Mouse (Mus musculus): ENCODE results near the gene Camk1d. TPM values are rescaled to one million over a fixed set of nuclear protein-coding genes. Genes with fewer than 3 reads are reported as not detected.

Gene Camk1d
- polyA plus RNA-seq, 1 experiment, result 13.2 TPM

- Histone ChIP-seq H3K4me1 (replicated peaks; ENCODE audit: control insufficient read depth, insufficient read depth, low read length) (no peaks in the 10 kb centered on the region; the same call in 1 of the 2 replicates), H3K27me3 (ENCODE audit: control insufficient read depth, insufficient read depth, low read length) (no peaks in the 10 kb centered on the region), H3K27ac (ENCODE audit: control insufficient read depth, insufficient read depth, low read length) (no peak overlapping the region), H3K4me3 (ENCODE audit: control insufficient read depth, insufficient read depth, low read length) (no peak overlapping the region), H3K36me3 (ENCODE audit: control insufficient read depth, insufficient read depth, low read length) (no peaks in the 10 kb centered on the region)
- TF ChIP-seq CTCF (IDR thresholded peaks at IDR 0.05; ENCODE audit: borderline replicate concordance, control insufficient read depth, extremely low read depth, insufficient read depth, low read length, poor library complexity), result no peak
- no peak for TF ChIP-seq POLR2A (IDR thresholded peaks at IDR 0.05; ENCODE audit: control insufficient read depth, extremely low read depth, insufficient read depth, low read length, poor library complexity)
- no peak for DNase-seq
- WGBS, result 100% methylated on average over 1 of the region's 1 CpGs
Measured at GRCm38 (mm10) chr2:5477525-5477924, 236.8 kb downstream of the Camk1d start.

- DNase-seq, result no peak
- Histone ChIP-seq H3K4me3 (ENCODE audit: control insufficient read depth, insufficient read depth, low read length) (no peak overlapping the region), H3K27ac (ENCODE audit: control insufficient read depth, insufficient read depth, low read length) (no peak overlapping the region), H3K4me1 (replicated peaks; ENCODE audit: control insufficient read depth, insufficient read depth, low read length) (no peaks in the 10 kb centered on the region), H3K36me3 (ENCODE audit: control insufficient read depth, insufficient read depth, low read length) (no peaks in the 10 kb centered on the region), H3K27me3 (ENCODE audit: control insufficient read depth, insufficient read depth, low read length) (no peaks in the 10 kb centered on the region)
- 99% methylated on average over 4 of the region's 4 CpGs for WGBS
- TF ChIP-seq CTCF (IDR thresholded peaks at IDR 0.05; ENCODE audit: borderline replicate concordance, control insufficient read depth, extremely low read depth, insufficient read depth, low read length, poor library complexity) (no peak), POLR2A (IDR thresholded peaks at IDR 0.05; ENCODE audit: control insufficient read depth, extremely low read depth, insufficient read depth, low read length, poor library complexity) (no peak)
Measured at GRCm38 (mm10) chr2:5469366-5469941, 244.9 kb downstream of the Camk1d start.

GRCm38 (mm10) chr2:5467537-5467936, 246.8 kb downstream of the Camk1d start:
- H3K36me3 ChIP-seq (ENCODE audit: control insufficient read depth, insufficient read depth, low read length), result no peaks in the 10 kb centered on the region
- H3K27me3 ChIP-seq (ENCODE audit: control insufficient read depth, insufficient read depth, low read length), result no peaks in the 10 kb centered on the region
- TF ChIP-seq CTCF (IDR thresholded peaks at IDR 0.05; ENCODE audit: borderline replicate concordance, control insufficient read depth, extremely low read depth, insufficient read depth, low read length, poor library complexity) (no peak), POLR2A (IDR thresholded peaks at IDR 0.05; ENCODE audit: control insufficient read depth, extremely low read depth, insufficient read depth, low read length, poor library complexity) (no peak)
- H3K27ac ChIP-seq (ENCODE audit: control insufficient read depth, insufficient read depth, low read length), result no peak overlapping the region
- no peaks in the 10 kb centered on the region for H3K4me1 ChIP-seq (replicated peaks; ENCODE audit: control insufficient read depth, insufficient read depth, low read length)
- no peak for DNase-seq
- no peak overlapping the region for H3K4me3 ChIP-seq (ENCODE audit: control insufficient read depth, insufficient read depth, low read length)
- 87% methylated on average over 2 of the region's 2 CpGs for WGBS

GRCm38 (mm10) chr2:5458671-5459235, 255.6 kb downstream of the Camk1d start:
- Histone ChIP-seq H3K4me3 (ENCODE audit: control insufficient read depth, insufficient read depth, low read length) (no peak overlapping the region), H3K36me3 (ENCODE audit: control insufficient read depth, insufficient read depth, low read length) (no peaks in the 10 kb centered on the region), H3K27me3 (ENCODE audit: control insufficient read depth, insufficient read depth, low read length) (no peaks in the 10 kb centered on the region), H3K27ac (ENCODE audit: control insufficient read depth, insufficient read depth, low read length) (no peak overlapping the region), H3K4me1 (replicated peaks; ENCODE audit: control insufficient read depth, insufficient read depth, low read length) (no peaks in the 10 kb centered on the region)
- DNase-seq, result no peak
- no peak for TF ChIP-seq CTCF (IDR thresholded peaks at IDR 0.05; ENCODE audit: borderline replicate concordance, control insufficient read depth, extremely low read depth, insufficient read depth, low read length, poor library complexity)
- no peak for TF ChIP-seq POLR2A (IDR thresholded peaks at IDR 0.05; ENCODE audit: control insufficient read depth, extremely low read depth, insufficient read depth, low read length, poor library complexity)
- 96% methylated on average over 16 of the region's 16 CpGs for WGBS

GRCm38 (mm10) chr2:5458075-5458494, 256.2 kb downstream of the Camk1d start:
- Histone ChIP-seq H3K27ac (ENCODE audit: control insufficient read depth, insufficient read depth, low read length) (no peak overlapping the region), H3K4me1 (replicated peaks; ENCODE audit: control insufficient read depth, insufficient read depth, low read length) (no peaks in the 10 kb centered on the region), H3K4me3 (ENCODE audit: control insufficient read depth, insufficient read depth, low read length) (no peak overlapping the region), H3K36me3 (ENCODE audit: control insufficient read depth, insufficient read depth, low read length) (no peaks in the 10 kb centered on the region), H3K27me3 (ENCODE audit: control insufficient read depth, insufficient read depth, low read length) (no peaks in the 10 kb centered on the region)
- no peak for TF ChIP-seq POLR2A (IDR thresholded peaks at IDR 0.05; ENCODE audit: control insufficient read depth, extremely low read depth, insufficient read depth, low read length, poor library complexity)
- 97% methylated on average over 5 of the region's 5 CpGs for WGBS
- DNase-seq, result no peak

GRCm38 (mm10) chr2:5456108-5456507, 258.2 kb downstream of the Camk1d start:
- no peak for DNase-seq
- no peaks in the 10 kb centered on the region for H3K27me3 ChIP-seq (ENCODE audit: control insufficient read depth, insufficient read depth, low read length)
- WGBS, result 96% methylated on average over 2 of the region's 2 CpGs
- H3K36me3 ChIP-seq (ENCODE audit: control insufficient read depth, insufficient read depth, low read length), result no peaks in the 10 kb centered on the region
- no peak overlapping the region for H3K27ac ChIP-seq (ENCODE audit: control insufficient read depth, insufficient read depth, low read length)
- no peaks in the 10 kb centered on the region for H3K4me1 ChIP-seq (replicated peaks; ENCODE audit: control insufficient read depth, insufficient read depth, low read length)
- TF ChIP-seq CTCF (IDR thresholded peaks at IDR 0.05; ENCODE audit: borderline replicate concordance, control insufficient read depth, extremely low read depth, insufficient read depth, low read length, poor library complexity) (no peak), POLR2A (IDR thresholded peaks at IDR 0.05; ENCODE audit: control insufficient read depth, extremely low read depth, insufficient read depth, low read length, poor library complexity) (no peak)
- H3K4me3 ChIP-seq (ENCODE audit: control insufficient read depth, insufficient read depth, low read length), result no peak overlapping the region

GRCm38 (mm10) chr2:5454830-5455229, 259.5 kb downstream of the Camk1d start:
- DNase-seq, result no peak
- no peak for TF ChIP-seq POLR2A (IDR thresholded peaks at IDR 0.05; ENCODE audit: control insufficient read depth, extremely low read depth, insufficient read depth, low read length, poor library complexity)
- no peak for TF ChIP-seq CTCF (IDR thresholded peaks at IDR 0.05; ENCODE audit: borderline replicate concordance, control insufficient read depth, extremely low read depth, insufficient read depth, low read length, poor library complexity)
- 91% methylated on average over 9 of the region's 9 CpGs for WGBS

More at GRCm38 (mm10) chr2:5454830-5455229, 259.5 kb downstream of the Camk1d start:
- H3K27ac ChIP-seq (ENCODE audit: control insufficient read depth, insufficient read depth, low read length), result no peak overlapping the region
- no peaks in the 10 kb centered on the region for H3K4me1 ChIP-seq (replicated peaks; ENCODE audit: control insufficient read depth, insufficient read depth, low read length)
- H3K27me3 ChIP-seq (ENCODE audit: control insufficient read depth, insufficient read depth, low read length), result no peaks in the 10 kb centered on the region
- H3K36me3 ChIP-seq (ENCODE audit: control insufficient read depth, insufficient read depth, low read length), result no peaks in the 10 kb centered on the region
- no peak overlapping the region for H3K4me3 ChIP-seq (ENCODE audit: control insufficient read depth, insufficient read depth, low read length)
